In genomic region chr17:6737273-6737997, GRCm38 (mm10) we compare ENCODE assay signal across 12 mouse cellular contexts. TPM values are rescaled to one million over a fixed set of nuclear protein-coding genes. Genes with fewer than 3 reads are reported as not detected.
DNase-seq lines count a peak whose midpoint lies in the region; ATAC-seq and TF ChIP-seq lines count a peak whose summit lies in the region.
"Had no signal": no experiment of that assay in that cellular context is flagged by ENCODE, and none has a peak within 500 bp of the region (broad histone marks: within the 10 kb centered on the region; RNA-seq: fewer than 3 reads in every experiment).

No protein-coding gene starts in this region.

- peak; percentile 23; the same call in 1 of the 2 replicates for TF ChIP-seq POLR2A in CH12.LX (IDR thresholded peaks at IDR 0.05; ENCODE audit: low read depth, low read length)

- no peak overlapping the region for H3K4me2 ChIP-seq in forebrain, postnatal 0 days (ENCODE audit: low read depth)
- H3K4me2 ChIP-seq in kidney, postnatal 0 days (ENCODE audit: low read length), result no peak overlapping the region
- H3K4me2 ChIP-seq in kidney, embryonic 16.5 days (replicated peaks; ENCODE audit: low read depth, low read length), result no peak overlapping the region
- H3K4me2 ChIP-seq in CH12.LX (ENCODE audit: insufficient read depth, low read depth, poor library complexity, severe bottlenecking), result no peak overlapping the region
- H3K4me2 ChIP-seq in forebrain, embryonic 16.5 days (ENCODE audit: low read length), result no peak overlapping the region

- TF ChIP-seq RAD21 in CH12.LX (IDR thresholded peaks at IDR 0.05; ENCODE audit: low read depth, low read length), result no peak

- H3K79me2 ChIP-seq in CH12.LX (replicated peaks; ENCODE audit: control insufficient read depth, extremely low read depth, insufficient read depth, poor library complexity, severe bottlenecking), result no peaks in the 10 kb centered on the region

- dilution Hi-C loops in CH12.LX (cut with MboI; ENCODE audit: extremely low pct_ligation_motif_present, extremely low pct_unique_long_range_greater_than_20kb, low sequenced_read_pairs), result no loop called here

- H3K27ac ChIP-seq in forebrain, embryonic 10.5 days, result peak overlapping the region; percentile 80
- no peak overlapping the region for H3K27ac ChIP-seq in forebrain, postnatal 0 days (ENCODE audit: low read depth, low read length)
- H3K27ac ChIP-seq in kidney, postnatal 0 days, result peak overlapping the region; percentile 68
- H3K27ac ChIP-seq in kidney, embryonic 16.5 days (ENCODE audit: low read length), result no peak overlapping the region
- 0 out of 2 replicates have a peak overlapping the region, but pooled peaks have one; percentile 11 for H3K27ac ChIP-seq in CH12.LX (ENCODE audit: insufficient read depth, low read depth)
- 0 out of 2 replicates have a peak overlapping the region, but pooled peaks have one; percentile 1 for H3K27ac ChIP-seq in forebrain, embryonic 16.5 days (ENCODE audit: low read length)
- H3K27ac ChIP-seq: gastrocnemius, adult 2 months had no signal

- DNase-seq in forebrain, embryonic 10.5 days (ENCODE audit: extremely low spot score, low spot score), result peak; percentile 18
- no peak for DNase-seq in forebrain, postnatal 0 days
- DNase-seq in kidney, postnatal 0 days (ENCODE audit: low spot score), result no peak
- no peak for DNase-seq in CH12.LX (ENCODE audit: extremely low read depth)
- no peak for DNase-seq in layer of hippocampus, postnatal 25 days (ENCODE audit: extremely low spot score in 1 of 2, low spot score in 1 of 2)
- DNase-seq in frontal cortex, postnatal 14 days (ENCODE audit: low spot score in 2 of 2), result no peak
- DNase-seq: adrenal gland, postnatal 14 days; gastrocnemius, adult 2 months; right cerebral cortex, postnatal 25 days had no signal

- no peak for ATAC-seq in forebrain, postnatal 0 days
- ATAC-seq in kidney, postnatal 0 days (replicated peaks; ENCODE audit: low FRiP score, low read depth), result no peak
- no peak for ATAC-seq in kidney, embryonic 16.5 days (ENCODE audit: low FRiP score, low TSS enrichment)
- no peak for ATAC-seq in forebrain, embryonic 16.5 days
- ATAC-seq: midbrain, embryonic 16.5 days had no signal

- no peak overlapping the region for H3K4me3 ChIP-seq in forebrain, embryonic 10.5 days
- H3K4me3 ChIP-seq in forebrain, postnatal 0 days (ENCODE audit: low read depth, low read length), result no peak overlapping the region
- no peak overlapping the region for H3K4me3 ChIP-seq in kidney, postnatal 0 days (replicated peaks; ENCODE audit: low read depth, low read length)
- no peak overlapping the region for H3K4me3 ChIP-seq in kidney, embryonic 16.5 days (ENCODE audit: low read length)
- H3K4me3 ChIP-seq in CH12.LX (replicated peaks in 1 of 3; ENCODE audit: low read depth in 2 of 3, low read length in 2 of 3, poor library complexity in 1 of 3), result no peak overlapping the region
- no peak overlapping the region for H3K4me3 ChIP-seq in forebrain, embryonic 16.5 days (replicated peaks; ENCODE audit: low read length)
- H3K4me3 ChIP-seq: gastrocnemius, adult 2 months had no signal

- H3K9me3 ChIP-seq in forebrain, embryonic 10.5 days, result no peaks in the 10 kb centered on the region
- H3K9me3 ChIP-seq in forebrain, postnatal 0 days (ENCODE audit: low read length), result no peaks in the 10 kb centered on the region
- H3K9me3 ChIP-seq in kidney, postnatal 0 days (replicated peaks; ENCODE audit: low read length), result no peaks in the 10 kb centered on the region
- no peaks in the 10 kb centered on the region for H3K9me3 ChIP-seq in kidney, embryonic 16.5 days (ENCODE audit: low read length)
- H3K9me3 ChIP-seq in CH12.LX (replicated peaks; ENCODE audit: low read length), result no peaks in the 10 kb centered on the region
- no peaks in the 10 kb centered on the region for H3K9me3 ChIP-seq in forebrain, embryonic 16.5 days (ENCODE audit: control insufficient read depth, low read length)

- TF ChIP-seq EP300 in CH12.LX (IDR thresholded peaks at IDR 0.05; ENCODE audit: low read length), result no peak

- H3K9ac ChIP-seq in forebrain, postnatal 0 days, result no peak overlapping the region
- H3K9ac ChIP-seq in kidney, postnatal 0 days (ENCODE audit: low read depth, low read length), result no peak overlapping the region
- no peak overlapping the region for H3K9ac ChIP-seq in kidney, embryonic 16.5 days (replicated peaks; ENCODE audit: low read length)
- H3K9ac ChIP-seq in CH12.LX (ENCODE audit: insufficient read depth, low read depth), result no peak overlapping the region
- no peak overlapping the region for H3K9ac ChIP-seq in forebrain, embryonic 16.5 days (replicated peaks; ENCODE audit: low read depth, low read length)

- peaks cover 58% of the 10 kb centered on the region for H3K4me1 ChIP-seq in forebrain, embryonic 10.5 days
- 0 out of 2 replicates have a peak, but pooled peaks cover 9% of the 10 kb centered on the region for H3K4me1 ChIP-seq in forebrain, postnatal 0 days (ENCODE audit: insufficient read depth)
- peaks cover 6% of the 10 kb centered on the region; the same call in 1 of the 2 replicates for H3K4me1 ChIP-seq in kidney, postnatal 0 days (replicated peaks; ENCODE audit: insufficient read depth, low read length)
- peaks cover 13% of the 10 kb centered on the region for H3K4me1 ChIP-seq in kidney, embryonic 16.5 days (ENCODE audit: insufficient read depth, low read length)
- H3K4me1 ChIP-seq in CH12.LX (ENCODE audit: control insufficient read depth in 1 of 2, insufficient read depth in 2 of 2), result peaks cover 0 to 4% of the 10 kb centered on the region in 2 experiments; a peak in 2 of 4 replicates
- H3K4me1 ChIP-seq in forebrain, embryonic 16.5 days (replicated peaks; ENCODE audit: control insufficient read depth, insufficient read depth, low read length), result peaks cover 17% of the 10 kb centered on the region

- TF ChIP-seq CTCF in forebrain, postnatal 0 days (IDR thresholded peaks at IDR 0.05; ENCODE audit: low read depth), result no peak
- TF ChIP-seq CTCF in kidney, postnatal 0 days (IDR thresholded peaks at IDR 0.05; ENCODE audit: low read depth), result no peak
- no peak for TF ChIP-seq CTCF in CH12.LX (conservative IDR thresholded peaks at IDR 0.05 in 1 of 2, IDR thresholded peaks at IDR 0.05 in 1 of 2; ENCODE audit: low read depth in 2 of 2, low read length in 2 of 2)

- peaks cover 51% of the 10 kb centered on the region for H3K36me3 ChIP-seq in forebrain, embryonic 10.5 days (replicated peaks)
- H3K36me3 ChIP-seq in forebrain, postnatal 0 days (ENCODE audit: insufficient read depth), result no peaks in the 10 kb centered on the region
- peaks cover 40% of the 10 kb centered on the region for H3K36me3 ChIP-seq in kidney, postnatal 0 days (ENCODE audit: insufficient read depth, low read length)
- H3K36me3 ChIP-seq in kidney, embryonic 16.5 days (ENCODE audit: insufficient read depth, low read length), result peaks cover 44% of the 10 kb centered on the region
- H3K36me3 ChIP-seq in CH12.LX (replicated peaks in 1 of 2; ENCODE audit: control insufficient read depth in 1 of 2, insufficient read depth in 1 of 2, low read length in 1 of 2), result peaks cover 98 to 99% of the 10 kb centered on the region in 2 experiments
- H3K36me3 ChIP-seq in forebrain, embryonic 16.5 days (ENCODE audit: control insufficient read depth, insufficient read depth), result peaks cover 6% of the 10 kb centered on the region

- in situ Hi-C loops in CH12.LX (cut with MboI; ENCODE audit: low pct_ligation_motif_present, low pct_unique_long_range_greater_than_20kb, low sequenced_read_pairs), result no loop called here

- 69% methylated on average over 12 of the region's 12 CpGs for WGBS in forebrain, embryonic 10.5 days
- WGBS in forebrain, postnatal 0 days, result 70% methylated on average over 12 of the region's 12 CpGs
- WGBS in kidney, postnatal 0 days, result 73% methylated on average over 12 of the region's 12 CpGs
- WGBS in kidney, embryonic 16.5 days, result 80% methylated on average over 12 of the region's 12 CpGs
- 70% methylated on average over 12 of the region's 12 CpGs for WGBS in forebrain, embryonic 16.5 days

- 0 out of 2 replicates have a peak, but pooled peaks cover 8% of the 10 kb centered on the region for H3K27me3 ChIP-seq in forebrain, embryonic 10.5 days (ENCODE audit: poor library complexity, severe bottlenecking)
- H3K27me3 ChIP-seq in forebrain, postnatal 0 days (ENCODE audit: insufficient read depth, low read length), result no peaks in the 10 kb centered on the region
- H3K27me3 ChIP-seq in kidney, postnatal 0 days (ENCODE audit: insufficient read depth, low read length), result no peaks in the 10 kb centered on the region
- no peaks in the 10 kb centered on the region for H3K27me3 ChIP-seq in kidney, embryonic 16.5 days (ENCODE audit: insufficient read depth, low read length)
- no peaks in the 10 kb centered on the region for H3K27me3 ChIP-seq in CH12.LX (replicated peaks)
- no peaks in the 10 kb centered on the region for H3K27me3 ChIP-seq in forebrain, embryonic 16.5 days (replicated peaks; ENCODE audit: control insufficient read depth, insufficient read depth, low read length)

TF ChIP-seq in CH12.LX, 34 proteins besides CTCF, POLR2A, EP300 and RAD21:
- TF ChIP-seq CHD2 (IDR thresholded peaks at IDR 0.05; ENCODE audit: low read length) (0 out of 2 replicates have a peak, but pooled peaks have one; percentile 18), IRF4 (IDR thresholded peaks at IDR 0.05; ENCODE audit: low read depth, low read length) (no peak), ZC3H11A (IDR thresholded peaks at IDR 0.05; ENCODE audit: low read depth, low read length) (no peak)

RNA-seq across cellular contexts. Expression of gene Ezr, which starts 45.1 kb away (rescaled TPM):
- 103 and 116 TPM in 2 replicates for polyA plus RNA-seq in forebrain, embryonic 10.5 days (2016; fragmentation: Nextera tagmentation; extraction: Ambion mirVana)
- 37.8 and 45.4 TPM in 2 replicates for total RNA-seq in forebrain, postnatal 0 days (2014; rRNA removed)
- polyA plus RNA-seq in forebrain, postnatal 0 days (2015; fragmentation: Nextera tagmentation; extraction: Ambion mirVana), result 51.6 and 60.2 TPM in 2 replicates
- 281 and 313 TPM in 2 replicates for polyA plus RNA-seq in kidney, postnatal 0 days (2015; fragmentation: Nextera tagmentation; extraction: Ambion mirVana)
- 240 and 248 TPM in 2 replicates for polyA plus RNA-seq in kidney, embryonic 16.5 days (2015; fragmentation: Nextera tagmentation; extraction: Ambion mirVana)
- total RNA-seq in CH12.LX (2012; rRNA removed), result 107 and 115 TPM in 2 replicates
- total RNA-seq in CH12.LX (2014; rRNA removed), result 123 and 139 TPM in 2 replicates
- polyA plus RNA-seq in CH12.LX (2012; ENCODE audit: insufficient read length, low read depth), result 207 and 290 TPM in 2 replicates
- 100 and 127 TPM in 2 replicates for polyA plus RNA-seq in forebrain, embryonic 16.5 days (2015; fragmentation: Nextera tagmentation; extraction: Ambion mirVana)
- 10 to 100 TPM; 48.4 to 48.7 TPM for total RNA-seq in layer of hippocampus, postnatal 25 days (2021)

Comparison
In these comparisons a context has a peak if more than half of its experiments do, and no peak if none do; other contexts are left out.
1. H3K27ac ChIP-seq: peak in forebrain, embryonic 10.5 days (single experiment), kidney, postnatal 0 days (single experiment), CH12.LX (single experiment) and forebrain, embryonic 16.5 days (single experiment); none in forebrain, postnatal 0 days (single experiment) and kidney, embryonic 16.5 days (single experiment).